Mouse (Mus musculus) left cerebral cortex, adult 9 months (tissue): ENCODE measurements around the gene Sim2.

Experiments used
- DNase-seq, 2 experiments: peaks; one replicate each; pipeline ENCODE4 v3.0.0; 2022; ENCODE audit warnings: low spot score in 2 of 2

Sim2 gene

DNA sequence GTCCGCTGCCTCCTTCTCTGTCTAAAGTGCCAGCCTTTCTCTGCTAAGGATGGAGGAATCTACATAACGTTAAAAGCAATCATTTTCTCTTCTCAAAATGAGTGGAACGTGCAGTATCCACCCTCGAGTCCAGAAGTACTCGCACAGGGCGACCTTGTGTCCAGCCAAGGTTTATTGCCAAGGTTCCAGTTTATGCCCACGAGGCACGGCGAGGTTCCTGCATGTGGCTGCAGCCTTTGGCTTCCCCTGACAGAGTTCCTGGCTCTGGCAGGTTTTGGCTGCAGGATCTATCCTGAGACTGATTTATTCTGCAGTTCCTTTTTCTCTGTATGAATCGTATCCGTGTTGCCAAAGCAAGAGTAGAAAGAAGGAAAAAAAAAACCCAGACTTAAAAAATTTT lies 78.3 kb downstream of the Sim2 start:
- DNase-seq, result peak in 1 of 2 experiments; percentile 5

DNA sequence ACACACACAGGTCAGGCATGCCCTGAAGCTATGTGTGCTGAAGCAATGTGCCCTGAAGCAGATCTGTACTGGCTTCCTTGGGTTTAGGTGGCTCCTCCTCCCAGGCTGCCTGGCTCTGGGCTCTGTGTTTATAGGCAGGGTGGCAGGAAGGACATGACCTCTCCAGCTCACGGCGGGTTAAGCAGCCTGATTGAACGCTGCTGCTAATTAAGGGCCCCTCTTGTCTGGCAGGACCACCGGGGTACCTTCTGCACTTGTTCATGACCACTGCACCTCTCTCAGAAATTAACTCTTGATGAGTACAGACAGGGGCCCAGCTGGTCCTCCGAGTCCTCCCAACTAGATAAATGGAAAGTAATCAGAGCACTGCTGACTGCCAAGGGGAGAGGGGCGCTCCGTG lies 79.5 kb downstream of the Sim2 start:
- no peak for DNase-seq

DNA sequence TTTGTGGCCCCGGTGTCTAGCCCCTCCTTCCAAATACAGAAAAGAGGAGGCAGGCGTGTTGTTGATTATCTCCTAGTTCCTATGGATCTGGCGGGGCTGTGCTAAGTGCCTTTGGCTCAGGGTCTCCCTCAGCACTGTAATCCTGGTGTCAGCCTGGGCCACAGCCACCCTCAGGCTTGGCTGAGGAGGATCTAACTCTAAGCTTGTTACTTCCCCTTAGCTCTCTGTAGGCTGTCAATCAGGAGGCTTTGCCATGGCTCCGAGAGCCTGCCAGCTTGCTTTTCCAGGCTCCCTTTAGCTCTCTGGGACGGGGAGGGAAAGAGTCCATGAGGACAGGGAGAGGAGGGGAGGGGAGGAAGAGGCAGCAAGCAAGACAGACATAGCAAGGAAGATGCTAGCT lies 80.2 kb downstream of the Sim2 start:
- no peak for DNase-seq

DNA sequence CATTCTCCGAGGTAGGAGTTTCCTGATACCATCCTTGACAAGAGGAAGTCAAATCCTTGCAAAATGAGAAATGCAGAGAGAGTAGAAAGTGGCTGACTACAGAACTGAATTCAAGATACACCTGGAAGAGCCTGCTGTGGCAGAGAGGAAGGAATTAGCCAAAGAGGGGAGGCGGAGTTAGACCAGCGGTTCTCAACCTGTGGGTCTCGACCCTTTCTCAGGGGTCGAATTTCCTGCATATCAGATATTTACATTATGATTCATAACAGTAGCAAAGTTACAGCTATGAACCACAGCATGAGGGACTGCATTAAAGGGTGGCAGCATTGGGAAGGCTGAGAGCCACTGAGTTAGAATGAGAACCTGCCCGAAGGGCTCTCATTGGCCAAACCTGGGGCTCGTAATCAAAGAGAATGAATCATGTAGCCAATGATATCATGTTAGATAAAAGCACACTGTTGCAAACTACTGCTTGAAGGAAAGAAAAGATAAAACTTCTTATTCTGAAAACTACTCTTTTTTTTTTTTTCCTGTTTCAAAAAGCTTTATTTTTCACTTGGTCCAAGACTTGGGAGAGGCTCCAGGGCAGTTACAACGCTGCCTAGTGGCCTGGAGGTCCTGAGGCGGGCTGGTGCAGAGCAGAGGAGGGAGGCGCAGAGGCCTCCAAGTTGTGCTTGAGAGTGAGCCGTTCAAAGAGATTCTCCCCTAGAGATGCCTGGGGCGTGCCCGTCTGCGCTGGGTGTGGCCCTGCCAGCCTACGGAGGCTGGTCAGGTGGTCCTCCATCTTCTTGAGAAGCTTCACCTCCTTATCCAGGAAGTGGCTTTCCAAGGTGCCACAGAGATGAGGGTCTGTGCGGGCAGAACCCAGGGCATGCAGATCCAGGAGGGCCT lies 84.2 kb downstream of the Sim2 start:
- no peak for DNase-seq

DNA sequence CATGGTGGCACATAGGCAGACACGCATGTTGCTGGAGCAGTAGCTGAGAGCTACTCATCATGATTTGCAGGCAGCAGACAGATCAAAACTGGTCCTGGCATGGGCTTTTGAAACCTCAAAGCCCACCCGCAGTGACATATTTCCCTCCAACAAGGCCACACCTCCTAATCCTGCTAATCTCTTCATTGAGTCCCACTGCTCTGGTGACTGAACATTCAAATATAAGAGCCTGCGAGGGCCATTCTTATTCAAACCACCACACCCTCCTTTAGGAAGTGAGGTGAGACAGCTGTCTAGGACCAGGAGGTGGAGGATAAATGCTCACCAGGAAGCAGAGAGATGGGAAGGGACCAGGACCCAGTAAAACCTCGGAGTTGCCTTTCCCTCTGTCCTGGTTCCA lies 85.5 kb downstream of the Sim2 start:
- no peak for DNase-seq

DNA sequence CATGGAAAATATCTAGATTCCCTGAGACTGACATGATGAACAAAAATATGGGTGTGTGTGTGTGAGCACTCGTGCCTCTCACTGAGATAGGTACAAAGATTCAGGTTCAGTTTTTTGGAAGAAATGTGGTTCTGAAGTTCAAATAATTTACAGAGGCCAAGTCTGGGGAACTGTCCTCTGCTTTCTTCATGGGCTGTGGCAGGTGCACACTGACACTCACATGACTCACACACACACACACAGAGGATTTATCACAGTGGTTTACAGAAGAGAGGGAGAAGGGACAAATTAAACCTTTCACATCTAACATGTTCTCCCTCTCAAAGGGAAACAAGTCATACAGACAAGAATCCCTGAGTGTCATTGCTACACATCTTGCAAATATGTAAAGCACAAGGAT lies 88.6 kb downstream of the Sim2 start:
- no peak for DNase-seq

DNA sequence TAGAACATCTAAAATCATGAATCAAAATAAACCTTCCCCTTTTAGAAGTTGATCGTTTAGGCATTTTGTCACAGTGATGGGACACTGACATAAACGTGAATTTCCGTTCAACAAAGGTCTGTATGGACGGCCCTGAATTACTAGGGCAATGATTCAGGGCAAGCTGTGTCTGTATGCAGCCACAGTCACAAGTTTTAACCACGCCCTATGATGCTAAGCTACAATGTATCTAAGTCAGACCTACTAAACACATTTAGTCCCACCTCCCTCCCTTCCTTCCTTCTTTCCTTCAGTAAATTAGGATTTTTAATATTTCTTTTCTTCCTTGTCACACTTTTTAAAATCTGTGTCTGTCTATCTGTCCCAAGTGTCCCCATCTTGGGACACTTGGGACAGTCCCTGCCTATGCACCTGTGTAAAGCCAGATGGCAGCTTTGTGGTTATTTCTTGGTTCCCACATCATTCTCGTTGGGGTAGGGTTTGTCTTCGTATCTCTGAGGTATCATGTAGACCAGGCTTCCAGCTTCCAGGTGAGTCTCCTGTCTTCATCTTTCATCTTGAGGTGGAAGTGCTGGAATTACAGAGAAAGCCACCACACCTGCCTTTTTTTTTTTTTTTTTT lies 90.7 kb downstream of the Sim2 start:
- DNase-seq, result no peak
